Mouse (Mus musculus): ENCODE measurements at regions not wholly inside any gene's neighbourhood (a gene's known extent, or its start where the extent isn't known, plus 50 kb on each side); places are given as distances from the start of the nearest gene placed in this dataset.

DNA sequence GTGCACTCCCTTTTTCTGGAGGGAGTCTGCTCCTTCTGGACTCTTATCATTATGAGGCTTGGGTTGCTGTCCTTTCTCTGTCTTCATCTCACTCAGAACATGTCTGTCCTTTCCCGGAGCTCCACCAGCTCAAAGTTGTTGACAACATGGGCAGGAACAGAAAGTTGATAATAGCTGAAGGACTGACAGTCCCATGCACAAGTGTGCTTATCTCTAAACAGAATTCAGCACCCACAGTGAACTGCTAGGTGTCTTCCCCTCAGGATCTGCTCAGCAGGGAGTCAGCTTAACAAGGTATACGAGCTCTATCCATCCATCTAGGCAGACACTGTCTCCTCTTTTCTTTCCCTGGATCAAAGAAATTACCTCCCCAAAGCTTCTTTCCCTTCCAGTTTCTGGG lies 89.2 kb upstream of the Rab11fip2 start:
- DNase-seq = no peak

- no peak for DNase-seq
These were observed 86.8 kb upstream of the Rab11fip2 start for GRCm38 (mm10) chr19:60030212-60030788.

DNA sequence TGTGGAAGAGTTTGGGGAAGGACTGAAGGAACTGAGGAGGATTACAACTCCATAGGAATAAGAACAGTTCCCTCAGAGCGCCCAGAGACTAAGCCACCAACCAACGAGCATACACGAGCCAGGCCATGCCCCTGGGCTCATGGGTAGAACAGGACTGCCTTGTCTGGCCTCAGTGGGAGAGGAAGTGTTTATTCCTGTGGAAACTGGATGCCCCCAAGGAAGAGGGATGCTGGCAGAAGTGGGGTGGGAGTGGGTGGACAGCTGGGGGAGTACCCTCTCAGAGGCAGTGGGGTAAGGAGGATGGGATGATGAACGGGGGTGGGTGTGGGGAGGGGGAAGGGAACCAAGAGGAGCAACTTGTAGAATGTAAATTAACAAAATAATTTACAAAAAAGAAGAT lies 86.3 kb upstream of the Rab11fip2 start:
- no peak for DNase-seq

GRCm38 (mm10) chr19:60015614-60016300 lies 72.3 kb upstream of the Rab11fip2 start:
- DNase-seq = no peak

GRCm38 (mm10) chr19:59995557-59995956 lies 52.1 kb upstream of the Rab11fip2 start:
- no peak for DNase-seq
